Mouse (Mus musculus) midbrain, embryonic 16.5 days (tissue): ENCODE measurements at regions not wholly inside any gene's neighbourhood (a gene's known extent, or its start where the extent isn't known, plus 50 kb on each side); places are given as distances from the start of the nearest gene placed in this dataset.
"Not testable (repeated sequence)": the region's sequence is repeated elsewhere in the genome, so short reads cannot be mapped to it uniquely, and the experiment has no call there.

ENCODE experiments used
- ATAC-seq: fragments of 200-750 bp; cut with Nextera tagmentation; 2 replicates; pipeline ENCODE4 v1.8.0; 2017; ENCODE audit warnings: moderate TSS enrichment
- H3K27ac ChIP-seq: fragments of 300-500 bp; sonication (generic); 2 replicates; pipeline ENCODE4 v1.5.1; 2014; ENCODE audit warnings: mild to moderate bottlenecking, low read length, mixed read lengths
- H3K27me3 ChIP-seq: fragments of 300-500 bp; sonication (generic); 2 replicates; pipeline ENCODE4 v1.6.1; 2014; ENCODE audit warnings: low read depth, low read length, mixed read lengths; ENCODE audit not compliant: control insufficient read depth, insufficient read depth
- H3K36me3 ChIP-seq: fragments of 300-500 bp; sonication (generic); 2 replicates; pipeline ENCODE4 v1.6.1; 2014; ENCODE audit warnings: mild to moderate bottlenecking, low read length, moderate library complexity, mixed read lengths; ENCODE audit not compliant: control insufficient read depth, insufficient read depth
- H3K4me1 ChIP-seq: fragments of 300-500 bp; sonication (generic); 2 replicates; pipeline ENCODE4 v1.6.1; 2014; ENCODE audit warnings: mild to moderate bottlenecking, low read length, mixed read lengths; ENCODE audit not compliant: control insufficient read depth, insufficient read depth
- H3K4me2 ChIP-seq: fragments of 300-500 bp; sonication (generic); 2 replicates; pipeline ENCODE4 v1.6.1; 2014; ENCODE audit warnings: mild to moderate bottlenecking, low read length, mixed read lengths
- H3K4me3 ChIP-seq: fragments of 300-500 bp; sonication (generic); 2 replicates; pipeline ENCODE4 v1.5.1; 2014; ENCODE audit warnings: low read depth, mild to moderate bottlenecking, low read length, moderate library complexity, mixed read lengths
- H3K9ac ChIP-seq: fragments of 300-500 bp; sonication (generic); 2 replicates; pipeline ENCODE4 v1.6.1; 2014; ENCODE audit warnings: low read depth, low read length, mixed read lengths
- H3K9me3 ChIP-seq: fragments of 300-500 bp; sonication (generic); replicated peaks from 2 replicates; pipeline ENCODE4 v1.6.1; 2014; ENCODE audit warnings: mild to moderate bottlenecking, low read length, mixed read lengths; ENCODE audit not compliant: control insufficient read depth, poor library complexity, severe bottlenecking
- WGBS: fragments of 180-500 bp; shearing (Covaris S2); extraction: QIAGEN DNeasy Blood & Tissue Kit; methylation state at CpG from one replicate; pipeline ENCODE4 v1.1.7; 2014; 5-methylcytosine and 5-hydroxymethylcytosine counted together

DNA sequence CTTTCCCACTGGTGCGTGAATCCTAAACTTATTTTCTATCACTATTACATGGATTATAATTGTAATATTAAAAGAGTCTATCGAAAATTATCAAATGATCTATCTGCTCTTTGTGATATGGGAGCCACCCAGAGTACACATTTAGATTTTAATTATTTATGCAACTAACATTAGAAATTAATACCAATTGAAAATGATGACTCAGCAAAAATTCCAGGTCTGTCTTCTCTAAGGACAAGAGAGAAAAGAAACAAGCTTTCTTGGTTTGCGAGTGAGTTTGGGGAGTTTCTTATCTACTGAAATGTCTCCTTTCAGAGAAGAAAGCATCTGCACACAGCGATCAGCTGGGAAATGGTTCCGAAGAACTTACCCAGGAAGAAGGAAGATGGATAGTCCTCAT is 219.4 kb downstream of the Prr30 start:
- no peak for ATAC-seq
- Histone ChIP-seq H3K36me3 (no peaks in the 10 kb centered on the region), H3K4me3 (no peak overlapping the region), H3K4me2 (no peak overlapping the region), H3K4me1 (no peaks in the 10 kb centered on the region), H3K27me3 (no peaks in the 10 kb centered on the region), H3K9me3 (no peaks in the 10 kb centered on the region), H3K9ac (no peak overlapping the region), H3K27ac (no peak overlapping the region)
- 89% methylated on average over 5 of the region's 5 CpGs for WGBS

GRCm38 (mm10) chr14:100978515-100978914 is 221.6 kb downstream of the Prr30 start:
- H3K9ac ChIP-seq: no peak overlapping the region
- H3K4me3 ChIP-seq: no peak overlapping the region
- ATAC-seq: no peak
- WGBS: 60% methylated on average over 2 of the region's 2 CpGs
- H3K9me3 ChIP-seq: no peaks in the 10 kb centered on the region
- H3K27ac ChIP-seq: no peak overlapping the region
- no peaks in the 10 kb centered on the region for H3K4me1 ChIP-seq
- H3K36me3 ChIP-seq: no peaks in the 10 kb centered on the region
- no peak overlapping the region for H3K4me2 ChIP-seq
- H3K27me3 ChIP-seq: no peaks in the 10 kb centered on the region

DNA sequence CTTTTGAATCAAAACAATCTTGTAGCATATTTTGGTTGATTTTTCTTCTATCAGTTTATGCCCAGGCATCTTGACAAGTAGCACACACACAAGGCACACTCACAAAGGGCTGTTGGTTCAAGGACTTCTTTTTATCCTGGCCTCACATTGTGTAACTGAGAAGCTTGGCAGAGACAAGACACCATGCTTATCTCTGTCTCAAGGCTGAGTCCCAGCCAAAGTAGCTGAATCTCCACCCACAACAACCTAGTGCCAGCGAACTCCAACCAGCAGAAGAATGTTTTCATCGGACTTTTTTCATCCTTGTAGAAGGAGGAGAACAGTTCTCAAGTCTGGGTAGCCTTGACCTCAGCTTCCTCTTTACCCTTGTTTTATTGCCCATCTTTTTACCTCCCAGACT is 229.2 kb downstream of the Prr30 start:
- WGBS: 81% methylated on average over 2 of the region's 2 CpGs
- Histone ChIP-seq H3K27me3 (no peaks in the 10 kb centered on the region), H3K27ac (no peak overlapping the region), H3K4me1 (no peaks in the 10 kb centered on the region), H3K4me3 (no peak overlapping the region), H3K4me2 (no peak overlapping the region), H3K9ac (no peak overlapping the region), H3K9me3 (no peaks in the 10 kb centered on the region), H3K36me3 (no peaks in the 10 kb centered on the region)
- ATAC-seq: no peak

- Histone ChIP-seq H3K4me2 (no peak overlapping the region), H3K4me1 (no peaks in the 10 kb centered on the region), H3K27ac (no peak overlapping the region), H3K9me3 (no peaks in the 10 kb centered on the region), H3K27me3 (no peaks in the 10 kb centered on the region), H3K36me3 (no peaks in the 10 kb centered on the region), H3K9ac (no peak overlapping the region), H3K4me3 (no peak overlapping the region)
- ATAC-seq: no peak
Measured at GRCm38 (mm10) chr14:100960198-100960597, 239.9 kb downstream of the Prr30 start.

- no peak overlapping the region for H3K27ac ChIP-seq
Measured at GRCm38 (mm10) chr14:100955806-100956436, 244.2 kb downstream of the Prr30 start.

GRCm38 (mm10) chr14:100950681-100951119 is 249.4 kb downstream of the Prr30 start:
- Histone ChIP-seq H3K27me3 (no peaks in the 10 kb centered on the region), H3K36me3 (no peaks in the 10 kb centered on the region), H3K4me3 (no peak overlapping the region), H3K4me1 (no peaks in the 10 kb centered on the region), H3K9me3 (no peaks in the 10 kb centered on the region), H3K9ac (no peak overlapping the region), H3K27ac (no peak overlapping the region), H3K4me2 (no peak overlapping the region)
- WGBS: 53% methylated on average over 3 of the region's 3 CpGs
- no peak for ATAC-seq

More at GRCm38 (mm10) chr14:100955806-100956436, 244.2 kb downstream of the Prr30 start:
- Histone ChIP-seq H3K9ac (no peak overlapping the region), H3K27me3 (no peaks in the 10 kb centered on the region), H3K36me3 (no peaks in the 10 kb centered on the region), H3K4me1 (no peaks in the 10 kb centered on the region), H3K4me2 (no peak overlapping the region), H3K4me3 (no peak overlapping the region), H3K9me3 (no peaks in the 10 kb centered on the region)
- WGBS: 88% methylated on average over 1 of the region's 1 CpGs
- no peak for ATAC-seq

GRCm38 (mm10) chr14:100947625-100948024 is 252.5 kb downstream of the Prr30 start:
- not testable (repeated sequence) for H3K36me3 ChIP-seq, H3K9me3 ChIP-seq, ATAC-seq, H3K4me1 ChIP-seq, H3K4me3 ChIP-seq, H3K27me3 ChIP-seq, H3K9ac ChIP-seq, H3K4me2 ChIP-seq, H3K27ac ChIP-seq

DNA sequence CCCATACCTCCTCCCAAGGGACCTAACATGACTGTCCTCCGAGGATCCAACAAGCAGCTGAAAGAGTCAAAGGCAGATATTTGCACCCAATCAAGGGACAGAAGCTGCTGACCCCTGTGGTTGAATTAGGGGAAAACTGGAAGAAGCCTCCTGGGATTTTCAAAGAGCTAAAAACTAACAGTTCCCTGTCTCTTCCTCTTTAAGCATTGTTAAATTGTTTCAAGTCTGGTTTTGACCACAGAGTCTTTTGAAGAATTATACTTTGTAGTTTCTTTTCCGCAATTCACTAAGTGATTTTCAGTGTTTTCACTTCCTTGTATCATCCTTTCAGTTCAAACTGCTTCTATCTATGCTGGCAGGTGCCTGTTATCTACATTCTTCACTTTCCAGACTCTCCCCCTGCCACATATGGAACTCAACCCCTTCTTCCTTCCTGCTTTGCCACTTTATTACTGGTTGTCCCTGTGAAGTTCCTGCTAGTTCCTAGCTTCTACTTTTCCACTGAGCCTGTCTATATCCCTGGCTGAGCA is 262.7 kb downstream of the Prr30 start:
- ATAC-seq: no peak
- Histone ChIP-seq H3K27ac (no peak overlapping the region), H3K4me1 (no peaks in the 10 kb centered on the region), H3K36me3 (no peaks in the 10 kb centered on the region), H3K9ac (no peak overlapping the region), H3K4me2 (no peak overlapping the region), H3K27me3 (no peaks in the 10 kb centered on the region), H3K4me3 (no peak overlapping the region), H3K9me3 (no peaks in the 10 kb centered on the region)
- 70% methylated on average over 2 of the region's 2 CpGs for WGBS

- Histone ChIP-seq H3K4me3 (no peak overlapping the region), H3K9me3 (no peaks in the 10 kb centered on the region), H3K27ac (no peak overlapping the region), H3K36me3 (no peaks in the 10 kb centered on the region), H3K27me3 (no peaks in the 10 kb centered on the region), H3K9ac (no peak overlapping the region), H3K4me1 (no peaks in the 10 kb centered on the region), H3K4me2 (no peak overlapping the region)
- WGBS: 85% methylated on average over 7 of the region's 7 CpGs
- ATAC-seq: no peak
Measured at GRCm38 (mm10) chr14:100934554-100934953, 265.6 kb downstream of the Prr30 start.
